Mouse (Mus musculus) megakaryocyte, embryonic 14.5 days (primary cell): ENCODE results near the gene Fam83g. TPM values are rescaled to one million over a fixed set of nuclear protein-coding genes. Genes with fewer than 3 reads are reported as not detected.
"Not testable (repeated sequence)": the region's sequence is repeated elsewhere in the genome, so short reads cannot be mapped to it uniquely, and the experiment has no call there.

ENCODE experiments used
- H3K27me3 ChIP-seq: replicated peaks from 2 replicates; pipeline ENCODE3; 2012; ENCODE audit warnings: inconsistent platforms
- H3K36me3 ChIP-seq: replicated peaks from 2 replicates; pipeline ENCODE3; 2012; ENCODE audit warnings: low read length, inconsistent platforms, mixed read lengths
- H3K4me1 ChIP-seq: 2 replicates; pipeline ENCODE4 v1.6.1; 2012; ENCODE audit warnings: inconsistent platforms
- H3K4me3 ChIP-seq: replicated peaks from 2 replicates; pipeline ENCODE3; 2012; ENCODE audit warnings: moderate library complexity, mild to moderate bottlenecking, inconsistent platforms
- H3K9me3 ChIP-seq: 2 replicates; pipeline ENCODE4 v1.6.1; 2012; ENCODE audit warnings: inconsistent platforms
- FLI1 ChIP-seq: IDR thresholded peaks from 2 replicates; pipeline ENCODE4 v1.6.1; 2012; ENCODE audit warnings: low read length, inconsistent platforms, mixed read lengths
- GATA1 ChIP-seq: IDR thresholded peaks from 3 replicates; pipeline ENCODE4 v1.6.1; 2012; ENCODE audit warnings: mixed read lengths, low read length, inconsistent platforms, borderline replicate concordance
- polyA plus RNA-seq: library from polyadenylated mRNA; stranded (reverse); fragments of >175 nt; gene quantifications from 2 replicates; pipeline ENCODE4 v1.2.3, GENCODE M21; 2012; ENCODE audit warnings: low replicate concordance; ENCODE audit not compliant: insufficient read depth

Fam83g gene
- polyA plus RNA-seq: 5.2 and 5.9 TPM in 2 replicates

GRCm38 (mm10) chr11:61683907-61684731 lies at the start of gene Fam83g:
TSS of gene Fam83g (plus strand) at chr11:61684091.
- Histone ChIP-seq H3K36me3 (peaks cover 12% of the 10 kb centered on the region), H3K4me3 (peak within 1 kb of the TSS; percentile 93), H3K27me3 (peaks cover 89% of the 10 kb centered on the region), H3K9me3 (peaks cover 6% of the 10 kb centered on the region; the same call in 1 of the 2 replicates), H3K4me1 (peaks cover 62% of the 10 kb centered on the region)
- TF ChIP-seq FLI1: no peak

GRCm38 (mm10) chr11:61636309-61636708 lies 47.6 kb upstream of the Fam83g start:
- H3K9me3 ChIP-seq: peaks cover 31% of the 10 kb centered on the region
- H3K4me3 ChIP-seq, H3K4me1 ChIP-seq, H3K36me3 ChIP-seq: not testable (repeated sequence)
- peaks cover 72% of the 10 kb centered on the region for H3K27me3 ChIP-seq

DNA sequence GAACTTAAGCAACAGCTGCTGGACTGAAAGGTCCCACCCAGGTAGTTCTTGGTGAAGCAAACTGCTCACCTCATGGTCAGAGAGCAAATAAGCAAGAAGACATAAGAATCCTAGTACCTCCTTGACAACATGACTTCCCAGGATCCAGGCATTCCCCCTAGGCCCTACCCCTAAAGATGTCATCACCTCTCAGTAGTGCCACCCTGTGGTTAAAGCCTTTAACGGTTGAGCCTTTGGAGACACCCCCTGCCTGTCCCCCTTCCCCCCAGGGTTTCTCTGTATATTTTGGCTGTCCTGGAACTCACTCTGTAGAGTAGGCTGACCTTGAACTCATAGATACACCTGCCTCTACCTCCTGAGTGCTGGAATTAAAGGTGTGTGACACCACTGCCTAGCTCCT lies 46.5 kb upstream of the Fam83g start:
- Histone ChIP-seq H3K36me3 (no peaks in the 10 kb centered on the region), H3K27me3 (peaks cover 74% of the 10 kb centered on the region), H3K4me3 (no peak overlapping the region), H3K4me1 (peaks cover 3% of the 10 kb centered on the region; the same call in 1 of the 2 replicates), H3K9me3 (peaks cover 23% of the 10 kb centered on the region)
- no peak for TF ChIP-seq GATA1
- no peak for TF ChIP-seq FLI1

- TF ChIP-seq GATA1 (no peak), FLI1 (no peak)
- Histone ChIP-seq H3K27me3 (peaks cover 79% of the 10 kb centered on the region), H3K4me1 (peaks cover 3% of the 10 kb centered on the region; the same call in 1 of the 2 replicates), H3K4me3 (no peak overlapping the region), H3K9me3 (peaks cover 23% of the 10 kb centered on the region), H3K36me3 (no peaks in the 10 kb centered on the region)
Measured at GRCm38 (mm10) chr11:61637856-61638255, 46.0 kb upstream of the Fam83g start.

- peaks cover 81% of the 10 kb centered on the region for H3K27me3 ChIP-seq
- peaks cover 3% of the 10 kb centered on the region; the same call in 1 of the 2 replicates for H3K4me1 ChIP-seq
- H3K4me3 ChIP-seq: no peak overlapping the region
- TF ChIP-seq FLI1 (no peak), GATA1 (no peak)
- H3K9me3 ChIP-seq: peaks cover 17% of the 10 kb centered on the region
- no peaks in the 10 kb centered on the region for H3K36me3 ChIP-seq
Measured at GRCm38 (mm10) chr11:61638764-61639536, 44.9 kb upstream of the Fam83g start.

- no peaks in the 10 kb centered on the region for H3K36me3 ChIP-seq
- TF ChIP-seq GATA1 (no peak), FLI1 (no peak)
- peaks cover 3% of the 10 kb centered on the region; the same call in 1 of the 2 replicates for H3K4me1 ChIP-seq
- H3K4me3 ChIP-seq: no peak overlapping the region
- peaks cover 83% of the 10 kb centered on the region for H3K27me3 ChIP-seq
- peaks cover 17% of the 10 kb centered on the region for H3K9me3 ChIP-seq
Measured at GRCm38 (mm10) chr11:61639601-61640177, 44.2 kb upstream of the Fam83g start.

GRCm38 (mm10) chr11:61640585-61640984 lies 43.3 kb upstream of the Fam83g start:
- not testable (repeated sequence) for H3K36me3 ChIP-seq, H3K4me1 ChIP-seq, H3K4me3 ChIP-seq
- H3K27me3 ChIP-seq: peaks cover 83% of the 10 kb centered on the region
- H3K9me3 ChIP-seq: peaks cover 17% of the 10 kb centered on the region

- Histone ChIP-seq H3K27me3 (peaks cover 90% of the 10 kb centered on the region), H3K36me3 (no peaks in the 10 kb centered on the region), H3K4me3 (no peak overlapping the region), H3K9me3 (peaks cover 17% of the 10 kb centered on the region), H3K4me1 (peaks cover 3% of the 10 kb centered on the region; the same call in 1 of the 2 replicates)
- TF ChIP-seq FLI1 (no peak), GATA1 (no peak)
Measured at GRCm38 (mm10) chr11:61642106-61642505, 41.8 kb upstream of the Fam83g start.

DNA sequence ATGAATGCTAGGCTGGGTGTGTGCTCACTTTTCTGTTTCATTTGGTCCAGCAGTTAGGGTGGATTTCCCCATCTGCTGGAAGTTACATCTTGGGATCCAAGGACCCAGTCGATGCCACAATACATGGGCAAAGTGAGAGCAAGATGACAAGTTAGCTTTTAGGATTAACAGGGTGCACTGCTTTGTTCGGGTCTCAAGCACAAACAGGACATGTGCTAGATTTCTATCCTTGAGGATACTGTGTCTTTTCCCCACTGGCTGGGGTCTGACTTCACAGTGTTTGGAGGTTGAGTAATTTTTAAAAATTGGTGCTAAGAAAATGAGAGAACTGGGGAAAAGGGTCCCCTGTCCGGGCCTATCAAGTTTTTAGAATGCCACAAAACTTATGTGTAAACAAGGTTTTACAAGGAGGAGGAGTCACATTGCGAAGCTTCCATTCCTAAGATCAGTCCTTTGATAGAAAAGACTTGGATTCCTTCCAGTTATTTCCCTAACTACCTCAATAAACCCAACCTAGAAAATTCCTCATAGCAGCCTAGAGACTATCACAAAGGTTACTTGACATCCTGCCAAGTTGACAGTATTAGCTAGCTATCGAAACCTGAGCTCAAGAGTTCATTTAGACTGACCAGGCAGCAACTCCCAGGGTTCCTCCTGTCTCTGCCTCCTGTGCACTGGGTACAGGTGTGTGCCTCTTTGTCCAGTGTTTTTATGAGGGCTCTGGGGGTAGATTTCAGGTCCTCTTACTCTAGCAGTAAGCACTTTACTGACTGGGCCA lies 40.5 kb upstream of the Fam83g start:
- H3K4me3 ChIP-seq: no peak overlapping the region
- no peak for TF ChIP-seq FLI1
- TF ChIP-seq GATA1: no peak
- no peaks in the 10 kb centered on the region for H3K36me3 ChIP-seq
- H3K27me3 ChIP-seq: peaks cover 90% of the 10 kb centered on the region
- H3K4me1 ChIP-seq: peaks cover 13% of the 10 kb centered on the region
- peaks cover 4% of the 10 kb centered on the region for H3K9me3 ChIP-seq
